Mouse (Mus musculus) forebrain, embryonic 16.5 days (tissue): ENCODE results near the gene Armh2. TPM values are rescaled to one million over a fixed set of nuclear protein-coding genes. Genes with fewer than 3 reads are reported as not detected.

Experiments used
- ATAC-seq: fragments of 200-750 bp; cut with Nextera tagmentation; 2 replicates; pipeline ENCODE4 v1.8.0; 2017; ENCODE audit warnings: mild to moderate bottlenecking, moderate library complexity
- H3K27ac ChIP-seq: fragments of 300-500 bp; sonication (generic); 2 replicates; pipeline ENCODE4 v1.5.1; 2014; ENCODE audit warnings: low read length, control low read depth
- H3K27me3 ChIP-seq: fragments of 300-500 bp; sonication (generic); replicated peaks from 2 replicates; pipeline ENCODE4 v1.6.1; 2014; ENCODE audit warnings: low read length; ENCODE audit not compliant: control insufficient read depth, insufficient read depth
- H3K36me3 ChIP-seq: fragments of 300-500 bp; sonication (generic); 2 replicates; pipeline ENCODE4 v1.6.1; 2014; ENCODE audit not compliant: control insufficient read depth, insufficient read depth
- H3K4me1 ChIP-seq: fragments of 300-500 bp; sonication (generic); replicated peaks from 2 replicates; pipeline ENCODE4 v1.6.1; 2014; ENCODE audit warnings: low read length; ENCODE audit not compliant: control insufficient read depth, insufficient read depth
- H3K4me2 ChIP-seq: fragments of 300-500 bp; sonication (generic); 2 replicates; pipeline ENCODE4 v1.6.1; 2014; ENCODE audit warnings: mild to moderate bottlenecking, low read length, control low read depth
- H3K4me3 ChIP-seq: fragments of 300-500 bp; sonication (generic); replicated peaks from 2 replicates; pipeline ENCODE4 v1.5.1; 2014; ENCODE audit warnings: mild to moderate bottlenecking, low read length, control low read depth
- H3K9ac ChIP-seq: fragments of 300-500 bp; sonication (generic); replicated peaks from 2 replicates; pipeline ENCODE4 v1.6.1; 2014; ENCODE audit warnings: low read depth, low read length, control low read depth
- H3K9me3 ChIP-seq: fragments of 300-500 bp; sonication (generic); 2 replicates; pipeline ENCODE4 v1.6.1; 2016; ENCODE audit warnings: low read length; ENCODE audit not compliant: control insufficient read depth
- WGBS: fragments of 180-500 bp; shearing (Covaris S2); extraction: QIAGEN DNeasy Blood & Tissue Kit; methylation state at CpG from one replicate; pipeline ENCODE4 v1.1.7; 2014; 5-methylcytosine and 5-hydroxymethylcytosine counted together
- polyA plus RNA-seq: library from polyadenylated mRNA; unstranded; fragments of >200 nt; fragmentation: Nextera tagmentation; extraction: Ambion mirVana; gene quantifications from 2 replicates; pipeline ENCODE4 v1.2.1, GENCODE M21; 2015

Armh2 gene
- polyA plus RNA-seq, 1 experiment from 2014 or later = 0.25 TPM

DNA sequence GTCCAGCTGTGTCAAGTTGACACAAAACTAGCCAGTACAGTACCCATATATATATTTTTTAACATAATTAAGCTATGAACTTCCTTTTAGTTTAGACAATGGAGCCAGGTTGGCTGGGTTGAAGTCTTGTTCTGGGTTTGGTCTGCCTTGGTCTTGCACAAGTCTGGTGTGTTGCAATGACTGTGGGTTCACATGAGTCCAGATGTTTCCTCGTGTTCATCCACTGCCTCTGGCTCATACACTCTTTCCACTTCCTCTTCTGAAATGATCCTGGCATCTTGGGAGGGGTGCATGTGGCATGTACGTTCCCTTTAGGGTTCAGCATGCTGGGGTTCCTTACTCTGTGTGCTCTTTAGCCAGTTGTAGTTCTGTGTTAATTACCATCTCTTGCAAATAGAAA, 50.3 kb downstream of the Armh2 start:
- WGBS = 73% methylated on average over 2 of the region's 2 CpGs
- no peaks in the 10 kb centered on the region for H3K9me3 ChIP-seq

DNA sequence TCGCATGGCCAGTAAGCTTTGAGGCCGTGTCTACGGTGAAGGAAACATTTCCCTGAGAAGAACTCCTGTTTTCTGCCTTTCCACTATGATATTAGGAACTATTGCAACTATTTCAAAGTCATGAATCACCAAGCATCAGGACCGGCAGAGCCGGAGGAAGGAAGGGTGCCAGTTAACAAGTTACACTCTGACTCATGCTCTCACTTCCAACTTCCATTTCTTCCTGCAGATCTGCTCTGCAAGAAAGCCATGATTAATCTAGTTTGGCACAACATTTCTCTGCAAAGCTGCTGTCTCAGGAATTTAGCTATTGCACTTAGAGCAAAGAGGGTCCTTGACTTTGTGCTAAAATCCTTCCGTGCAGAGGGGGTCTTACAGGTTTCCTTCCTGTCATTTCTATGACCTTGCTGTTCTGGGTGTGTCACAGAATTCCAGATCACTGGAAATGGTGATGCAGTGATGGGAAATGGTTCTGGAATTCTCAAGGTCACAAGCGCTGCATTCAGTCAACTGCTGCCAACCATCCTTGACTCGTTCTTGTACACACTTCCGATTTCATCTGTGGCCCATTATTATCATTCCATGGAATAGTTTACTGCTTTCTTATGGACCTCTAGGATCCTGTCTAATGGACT, 51.5 kb downstream of the Armh2 start:
- no peaks in the 10 kb centered on the region for H3K36me3 ChIP-seq
- no peak overlapping the region for H3K4me3 ChIP-seq
- no peaks in the 10 kb centered on the region for H3K27me3 ChIP-seq
- no peak overlapping the region for H3K27ac ChIP-seq
- no peaks in the 10 kb centered on the region for H3K9me3 ChIP-seq
- no peak overlapping the region for H3K9ac ChIP-seq
- H3K4me1 ChIP-seq = no peaks in the 10 kb centered on the region
- no peak overlapping the region for H3K4me2 ChIP-seq
- WGBS = 90% methylated on average over 9 of the region's 9 CpGs
- no peak for ATAC-seq

More for the DNA sequence above, 50.3 kb downstream of the Armh2 start:
- H3K4me1 ChIP-seq = no peaks in the 10 kb centered on the region
- H3K4me3 ChIP-seq = no peak overlapping the region
- H3K27ac ChIP-seq = no peak overlapping the region
- no peak overlapping the region for H3K9ac ChIP-seq
- ATAC-seq = no peak
- no peaks in the 10 kb centered on the region for H3K27me3 ChIP-seq
- H3K4me2 ChIP-seq = no peak overlapping the region
- H3K36me3 ChIP-seq = no peaks in the 10 kb centered on the region

Other genes starting within 250 kb of the Armh2 start
- 23.4 and 33.8 TPM in 2 replicates for gene Ripor2, start 159.0 kb upstream of the Armh2 start, polyA plus RNA-seq
- 34.3 and 35.1 TPM in 2 replicates for gene Gmnn, start 20.7 kb downstream of the Armh2 start, polyA plus RNA-seq
- gene BC005537, start 60.4 kb downstream of the Armh2 start, polyA plus RNA-seq = 26.8 and 30.9 TPM in 2 replicates
- 53.3 and 55.8 TPM in 2 replicates for gene Acot13, start 90.3 kb downstream of the Armh2 start, polyA plus RNA-seq
- gene Tdp2, start 90.4 kb downstream of the Armh2 start, polyA plus RNA-seq = 39.2 and 45.5 TPM in 2 replicates
- 3.6 and 5.7 TPM in 2 replicates for gene D130043K22Rik, start 103.9 kb downstream of the Armh2 start, polyA plus RNA-seq
- 8.2 and 9.0 TPM in 2 replicates for gene Aldh5a1, start 196.4 kb downstream of the Armh2 start, polyA plus RNA-seq
- 0.81 and 1.4 TPM in 2 replicates for gene Gpld1, start 201.9 kb downstream of the Armh2 start, polyA plus RNA-seq